Mouse (Mus musculus) retina, embryonic 14.5 days (tissue): Measurements from ENCODE around the gene Sept8.

Source experiments
- DNase-seq: peaks from one replicate; pipeline ENCODE4 v3.0.0-alpha.2; 2015; ENCODE audit warnings: low spot score

Sept8 gene

GRCm38 (mm10) chr11:53495417-53495816 lies 23.6 kb upstream of the Sept8 start:
- no peak for DNase-seq

- no peak for DNase-seq
Observed at GRCm38 (mm10) chr11:53496946-53497345, 22.1 kb upstream of the Sept8 start.

- no peak for DNase-seq
Observed at GRCm38 (mm10) chr11:53500569-53500968, 18.5 kb upstream of the Sept8 start.

DNA sequence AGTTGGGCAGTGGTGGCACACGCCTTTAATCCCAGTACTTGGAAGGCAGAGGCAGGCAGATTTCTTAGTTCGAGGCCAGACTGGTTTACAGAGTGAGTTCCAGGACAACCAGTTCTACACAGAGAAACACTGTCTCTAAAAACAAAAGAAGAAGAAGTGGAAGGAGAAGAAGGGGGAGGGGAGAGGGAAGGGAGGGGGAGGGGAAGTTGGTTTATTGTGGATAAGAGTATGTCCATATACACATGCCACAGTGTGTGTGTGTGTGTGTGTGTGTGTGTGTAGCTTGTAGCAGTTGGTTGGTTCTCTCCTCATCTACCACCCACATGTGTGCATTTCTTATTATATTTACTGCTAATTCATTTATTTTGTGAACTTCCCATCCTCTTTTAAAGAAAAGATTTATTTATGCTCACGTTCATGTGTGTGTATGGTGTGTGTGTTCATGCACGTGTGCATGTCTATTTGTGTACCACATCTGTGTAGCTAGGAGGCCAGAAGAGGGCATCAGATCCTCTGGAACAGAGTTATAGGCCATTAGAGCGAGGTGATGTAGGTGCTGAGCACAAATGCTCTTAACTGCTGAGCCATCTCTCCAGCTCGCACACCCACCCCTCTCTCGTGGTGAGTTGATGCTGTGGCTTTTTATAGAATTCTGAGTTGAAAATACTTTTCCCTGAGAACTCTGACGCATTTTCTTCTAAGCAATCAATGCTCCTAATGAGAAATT lies 16.9 kb upstream of the Sept8 start:
- no peak for DNase-seq

DNA sequence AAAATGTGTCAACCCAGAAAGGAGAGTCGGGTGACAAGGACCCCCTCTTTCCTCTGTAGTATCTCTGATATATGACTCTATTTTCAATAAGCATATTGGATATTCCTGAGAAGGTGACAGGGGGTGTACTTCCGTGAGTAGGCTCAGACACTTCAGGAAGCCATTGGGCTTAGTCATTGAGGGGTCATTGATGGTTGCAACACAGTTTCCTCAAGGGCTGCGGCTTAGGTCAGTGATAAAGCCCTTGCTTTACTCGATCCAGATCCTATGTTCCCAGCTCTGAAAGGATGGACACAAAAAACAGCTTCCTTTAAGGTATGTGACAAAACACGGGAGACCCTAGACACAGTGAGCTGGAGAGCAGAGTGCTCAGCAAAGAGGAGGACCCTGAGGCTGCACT lies 15.3 kb upstream of the Sept8 start:
- DNase-seq: no peak

DNA sequence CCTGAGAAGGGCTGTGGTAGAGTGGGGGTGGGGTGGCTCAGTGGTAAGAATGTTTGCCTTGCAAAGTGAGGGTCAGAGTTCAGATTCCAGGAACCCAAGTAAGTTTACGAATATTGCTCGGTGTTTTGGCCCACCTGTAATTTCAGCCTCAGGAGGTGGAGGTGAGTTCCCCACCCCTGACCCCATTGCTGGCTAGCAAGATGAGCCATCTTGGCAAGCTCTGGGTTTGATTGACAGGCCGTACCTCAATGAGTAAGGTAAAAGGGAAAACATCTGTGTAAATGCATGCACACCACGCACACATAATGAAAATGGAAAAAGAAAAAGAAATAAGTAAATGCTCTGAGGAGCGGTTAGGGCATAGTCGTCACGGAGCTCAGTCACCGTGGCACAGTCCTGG lies 14.7 kb upstream of the Sept8 start:
- DNase-seq: no peak

DNA sequence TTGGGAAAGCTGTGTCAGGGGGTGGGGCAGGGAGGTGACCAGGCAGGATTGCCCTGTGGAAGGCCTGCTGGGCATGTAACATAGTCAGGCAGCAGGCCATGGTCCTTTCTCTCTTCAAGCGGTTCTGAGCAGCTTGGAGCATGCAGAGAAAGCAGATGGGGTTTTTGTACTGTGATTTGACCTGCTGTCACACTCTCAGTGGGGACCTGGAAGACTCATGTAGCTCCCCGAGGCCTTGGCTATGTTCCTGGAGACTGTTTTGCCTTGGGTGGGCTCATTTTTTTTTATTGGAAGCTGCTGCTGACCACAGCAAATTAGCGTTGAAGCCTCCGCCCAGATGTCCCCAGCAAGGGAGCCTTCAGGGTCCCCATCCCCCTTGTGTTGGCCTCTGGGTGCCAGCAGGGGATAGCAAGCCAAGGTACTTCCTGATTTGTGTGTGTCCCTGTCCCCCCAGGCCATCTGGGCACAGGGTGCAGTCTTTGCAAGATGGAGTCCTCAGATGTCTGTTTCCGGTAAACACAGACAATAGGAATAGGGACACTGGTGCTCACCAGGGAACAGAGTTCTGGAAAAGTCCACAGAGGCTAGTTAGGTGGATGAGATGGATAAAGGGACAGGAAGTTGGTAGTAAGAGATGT lies 13.9 kb upstream of the Sept8 start:
- no peak for DNase-seq

DNA sequence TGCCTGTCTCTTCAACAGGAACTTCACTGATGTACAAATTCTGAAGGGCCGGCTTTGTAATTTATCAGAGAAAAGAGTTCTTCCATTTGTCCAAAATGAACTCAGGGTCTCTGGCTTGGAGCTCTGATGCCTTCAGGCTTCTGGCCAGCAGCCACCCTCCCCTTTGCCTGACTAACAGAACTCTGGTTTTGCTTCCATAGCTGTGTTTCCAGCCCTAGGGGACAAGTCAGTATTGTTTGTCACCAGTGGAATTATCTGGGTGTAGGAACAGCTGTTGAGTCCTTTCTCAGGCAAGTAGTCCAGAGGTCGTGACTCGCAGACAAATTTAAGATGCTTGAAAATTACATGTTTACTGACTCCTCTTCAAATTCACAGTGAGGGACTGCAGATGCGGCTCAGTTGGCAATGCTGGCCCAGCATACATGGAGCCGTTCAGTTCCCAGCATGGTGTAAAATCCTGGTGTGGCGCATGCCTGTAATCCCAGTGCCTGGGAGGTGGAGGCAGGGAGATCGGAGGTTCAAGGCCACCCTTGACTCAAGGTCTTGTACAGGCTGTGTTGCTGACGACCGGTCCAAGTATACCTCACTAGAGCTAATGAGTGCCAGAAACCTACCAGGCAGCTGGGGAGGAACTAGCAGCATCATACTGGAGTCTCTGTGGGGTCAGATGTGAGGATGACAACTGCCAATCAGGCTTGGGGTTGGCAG lies 11.8 kb upstream of the Sept8 start:
- no peak for DNase-seq

DNA sequence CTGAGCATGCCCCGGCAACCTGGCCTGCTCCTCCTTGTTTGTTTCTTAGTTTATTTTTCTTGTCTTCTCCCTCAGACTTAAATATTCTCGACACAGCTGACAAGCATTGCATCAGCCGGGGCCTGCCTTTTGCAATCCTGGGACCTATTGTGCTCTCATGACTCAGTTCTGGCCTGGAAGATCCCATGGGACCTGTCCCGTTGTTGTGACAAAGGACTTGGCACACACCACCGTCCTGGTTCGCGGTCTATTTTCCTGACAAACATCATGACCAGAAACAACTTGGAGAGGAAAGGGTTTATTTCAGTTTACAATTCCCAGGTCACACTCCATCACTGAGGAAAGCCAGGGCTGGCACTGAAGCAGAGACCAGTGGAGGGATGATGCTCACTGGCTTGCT lies 10.9 kb upstream of the Sept8 start:
- no peak for DNase-seq

DNA sequence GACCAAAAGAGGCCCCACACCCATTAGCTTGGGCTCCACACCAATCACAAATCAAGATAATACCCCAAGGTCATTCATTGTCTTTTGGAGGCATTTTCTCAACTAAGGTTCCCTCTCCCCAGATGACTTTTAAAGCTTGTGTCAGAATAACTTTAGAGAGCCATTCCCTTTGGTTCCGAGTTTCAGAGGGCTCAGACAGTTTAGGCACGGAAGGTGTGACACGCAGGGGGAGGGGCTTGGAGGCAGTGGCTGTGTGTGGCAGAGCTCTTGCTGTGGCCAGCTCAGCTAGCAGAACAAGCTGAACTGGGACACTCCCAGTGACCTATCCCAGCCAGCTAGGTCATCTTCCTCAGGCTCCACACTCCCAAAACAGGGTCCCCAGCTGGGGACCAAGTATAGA lies 10.5 kb upstream of the Sept8 start:
- DNase-seq: no peak

GRCm38 (mm10) chr11:53510351-53510750 lies 8.7 kb upstream of the Sept8 start:
- no peak for DNase-seq

DNA sequence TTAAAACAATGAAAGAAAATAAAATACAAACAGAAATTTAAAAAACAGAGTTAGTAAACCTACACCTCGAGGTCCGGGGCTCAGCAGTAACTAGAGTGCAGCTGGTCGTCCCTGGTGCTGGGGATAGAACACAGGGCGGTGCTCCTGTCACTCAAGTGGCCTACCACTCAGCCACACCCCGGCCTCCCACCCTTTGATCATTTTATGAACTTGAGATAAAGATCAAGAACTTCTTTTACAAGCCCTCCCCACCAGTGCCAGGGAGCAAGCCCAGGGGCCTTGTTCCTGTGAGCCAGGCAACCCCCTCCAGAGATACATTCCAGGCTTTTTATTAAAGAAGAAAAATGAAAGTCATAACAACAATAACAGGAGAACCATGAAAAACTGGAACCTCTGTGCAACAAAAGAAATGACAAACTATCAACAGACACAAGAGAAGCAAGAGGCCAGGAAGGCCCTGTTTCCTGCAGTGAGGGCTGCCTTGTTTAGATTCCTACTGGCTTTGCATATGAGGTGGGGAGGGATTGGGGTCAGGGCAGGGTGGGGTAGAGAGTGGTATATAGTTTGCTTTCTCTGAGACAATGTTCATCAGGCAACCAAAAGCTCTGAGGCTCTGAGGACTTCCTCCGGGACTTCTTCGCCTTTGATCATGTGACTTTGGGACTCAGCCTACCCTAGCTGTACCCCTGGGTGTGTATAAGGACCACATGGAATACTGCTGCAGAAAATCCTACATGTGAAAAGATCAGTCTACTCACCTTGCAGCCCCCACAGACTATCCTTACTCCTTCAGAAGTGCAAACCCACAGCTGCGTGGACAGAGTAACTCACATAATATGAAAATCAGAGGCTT lies 2.1 kb upstream of the Sept8 start:
- DNase-seq: no peak

GRCm38 (mm10) chr11:53518759-53519158 lies 298 bp upstream of the Sept8 start:
- DNase-seq: no peak

DNA sequence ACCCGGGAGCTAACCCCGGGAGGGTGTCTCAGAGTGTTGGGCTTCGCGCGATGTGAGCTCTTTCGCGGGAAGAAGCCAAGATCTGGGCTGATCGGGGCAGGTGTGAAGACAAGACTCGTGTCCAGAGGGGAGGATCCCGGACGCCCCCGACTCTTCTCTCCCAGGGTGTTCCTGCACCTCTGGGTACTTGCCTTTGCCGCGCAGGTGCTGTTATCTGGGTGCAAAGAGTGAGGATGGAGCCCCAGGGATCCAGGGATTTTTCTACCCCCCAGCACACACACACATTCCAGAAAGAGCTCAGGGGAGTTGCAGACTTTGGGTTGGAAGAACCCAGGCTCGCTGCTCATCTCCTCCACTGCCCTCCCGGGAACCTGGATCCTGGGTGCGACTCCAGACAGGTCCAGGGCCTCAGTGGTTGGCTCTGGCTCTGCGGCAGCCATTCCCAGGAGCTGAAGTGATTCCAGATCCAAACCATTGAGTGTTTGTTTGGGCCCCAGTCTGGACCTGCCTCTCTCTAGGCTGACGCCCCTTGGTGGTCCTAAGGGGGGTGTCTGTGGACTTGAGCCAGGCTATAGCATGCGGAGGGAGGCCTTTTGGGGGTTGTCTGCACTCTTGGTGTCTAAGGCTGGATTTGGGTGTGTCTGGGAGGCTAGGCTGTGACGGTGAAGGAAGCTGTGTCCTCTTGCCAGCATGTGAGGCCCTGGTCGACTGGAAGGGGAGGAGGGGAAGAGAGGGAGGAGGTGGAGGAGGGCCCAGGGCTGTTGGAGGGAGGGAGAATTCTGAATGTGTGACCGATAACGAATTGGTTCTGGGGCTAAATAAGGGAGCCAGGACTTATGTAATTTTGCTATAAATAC lies 1.3 kb downstream of the Sept8 start:
- peak; percentile 51 for DNase-seq

- no peak for DNase-seq
Observed at GRCm38 (mm10) chr11:53521120-53521820, 2.2 kb downstream of the Sept8 start.

GRCm38 (mm10) chr11:53521821-53522131 lies 2.7 kb downstream of the Sept8 start:
- DNase-seq: no peak

DNA sequence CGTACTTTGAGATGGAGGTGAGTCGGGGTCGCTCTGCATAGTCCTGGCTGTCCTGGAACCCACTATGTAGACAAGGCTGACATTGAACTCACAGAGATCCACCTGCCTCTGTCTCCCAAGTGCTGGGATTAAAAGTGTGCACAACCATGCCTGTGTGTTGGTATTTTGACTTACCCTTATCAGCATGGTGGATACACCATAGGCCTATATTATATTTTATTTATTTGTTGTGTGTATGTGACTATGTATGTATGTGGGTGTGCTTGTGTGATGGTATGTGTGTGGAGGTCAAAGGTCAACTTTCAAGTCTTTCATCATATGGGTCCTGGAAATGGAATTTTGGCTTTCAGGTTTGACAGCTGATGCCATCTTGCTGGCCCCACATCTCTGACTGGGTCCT lies 3.3 kb downstream of the Sept8 start:
- DNase-seq: no peak

- no peak for DNase-seq
Observed at GRCm38 (mm10) chr11:53522930-53523329, 3.9 kb downstream of the Sept8 start.

GRCm38 (mm10) chr11:53523545-53524405 lies 4.7 kb downstream of the Sept8 start:
- DNase-seq: no peak

- peak; percentile 53 for DNase-seq
Observed at GRCm38 (mm10) chr11:53524905-53525304, 5.8 kb downstream of the Sept8 start.
